Mouse (Mus musculus): ENCODE results near the gene Kdm1b. TPM values are rescaled to one million over a fixed set of nuclear protein-coding genes. Genes with fewer than 3 reads are reported as not detected.

Kdm1b gene
- polyA plus RNA-seq, 1 experiment from 2014 or later, result 11.6 TPM

GRCm38 (mm10) chr13:47134836-47135235, 91.5 kb downstream of the Kdm1b start:
- TF ChIP-seq CTCF (IDR thresholded peaks at IDR 0.05; ENCODE audit: low read depth), result no peak
- ATAC-seq (replicated peaks; ENCODE audit: low FRiP score, low read depth), result no peak

More at GRCm38 (mm10) chr13:47134836-47135235, 91.5 kb downstream of the Kdm1b start:
- Histone ChIP-seq H3K4me2 (ENCODE audit: low read length) (no peak overlapping the region), H3K9me3 (replicated peaks; ENCODE audit: low read length) (no peaks in the 10 kb centered on the region), H3K36me3 (ENCODE audit: insufficient read depth, low read length) (no peaks in the 10 kb centered on the region), H3K9ac (ENCODE audit: low read depth, low read length) (no peak overlapping the region), H3K27ac (no peak overlapping the region), H3K4me3 (replicated peaks; ENCODE audit: low read depth, low read length) (no peak overlapping the region), H3K4me1 (replicated peaks; ENCODE audit: insufficient read depth, low read length) (no peaks in the 10 kb centered on the region), H3K27me3 (ENCODE audit: insufficient read depth, low read length) (no peaks in the 10 kb centered on the region)
- no peak for DNase-seq (ENCODE audit: low spot score)
- 95% methylated on average over 7 of the region's 7 CpGs for WGBS

Other genes with a start within 250 kb of the Kdm1b start
- gene Kif13a, start 113.6 kb upstream of the Kdm1b start, polyA plus RNA-seq (2015; fragmentation: Nextera tagmentation; extraction: Ambion mirVana), result 11.2 and 13.1 TPM in 2 replicates
- 2.3 and 2.7 TPM in 2 replicates for gene Nhlrc1, start 28.6 kb upstream of the Kdm1b start, polyA plus RNA-seq (2015; fragmentation: Nextera tagmentation; extraction: Ambion mirVana)
- 55.3 and 55.8 TPM in 2 replicates for gene Tpmt, start 1.2 kb downstream of the Kdm1b start, polyA plus RNA-seq (2015; fragmentation: Nextera tagmentation; extraction: Ambion mirVana)
- 185 and 187 TPM in 2 replicates for gene Dek, start 62.7 kb downstream of the Kdm1b start, polyA plus RNA-seq (2015; fragmentation: Nextera tagmentation; extraction: Ambion mirVana)
- gene Rnf144b, start 79.2 kb downstream of the Kdm1b start, polyA plus RNA-seq (2015; fragmentation: Nextera tagmentation; extraction: Ambion mirVana), result 1.1 and 1.6 TPM in 2 replicates